Mouse (Mus musculus) liver, embryonic 12.5 days (tissue): ENCODE measurements around the gene Ppp2r5b. TPM values are rescaled to one million over a fixed set of nuclear protein-coding genes. Genes with fewer than 3 reads are reported as not detected.
A peak's percentile ranks its signal among the peaks of the same experiment; 100 is the strongest.

Experiments used
- ATAC-seq: fragments of 200-750 bp; cut with Nextera tagmentation; 2 replicates; pipeline ENCODE4 v1.8.0; 2017; ENCODE audit warnings: moderate number of reproducible peaks, mild to moderate bottlenecking, moderate library complexity
- H3K27ac ChIP-seq: fragments of 300-500 bp; sonication (generic); 2 replicates; pipeline ENCODE4 v1.5.1; 2016; ENCODE audit warnings: mild to moderate bottlenecking
- H3K27me3 ChIP-seq: fragments of 300-500 bp; sonication (generic); replicated peaks from 2 replicates; pipeline ENCODE4 v1.6.1; 2016; ENCODE audit warnings: mild to moderate bottlenecking, moderate library complexity
- H3K36me3 ChIP-seq: fragments of 300-500 bp; sonication (generic); 2 replicates; pipeline ENCODE4 v1.6.1; 2016; ENCODE audit warnings: mild to moderate bottlenecking, moderate library complexity
- H3K4me1 ChIP-seq: fragments of 300-500 bp; sonication (generic); 2 replicates; pipeline ENCODE4 v1.6.1; 2016
- H3K4me2 ChIP-seq: fragments of 300-500 bp; sonication (generic); 2 replicates; pipeline ENCODE4 v1.6.1; 2016; ENCODE audit warnings: mild to moderate bottlenecking, moderate library complexity
- H3K4me3 ChIP-seq: fragments of 300-500 bp; sonication (generic); 2 replicates; pipeline ENCODE4 v1.5.1; 2016; ENCODE audit warnings: mild to moderate bottlenecking, moderate library complexity
- H3K9ac ChIP-seq: fragments of 300-500 bp; sonication (generic); 2 replicates; pipeline ENCODE4 v1.6.1; 2016; ENCODE audit warnings: mild to moderate bottlenecking, moderate library complexity
- H3K9me3 ChIP-seq: fragments of 300-500 bp; sonication (generic); replicated peaks from 2 replicates; pipeline ENCODE4 v1.6.1; 2016; ENCODE audit warnings: mild to moderate bottlenecking, moderate library complexity
- WGBS: fragments of 180-500 bp; shearing (Covaris S2); methylation state at CpG from one replicate; pipeline ENCODE4 v1.1.7; 2016; ENCODE audit not compliant: insufficient replicate concordance; 5-methylcytosine and 5-hydroxymethylcytosine counted together
- polyA plus RNA-seq: library from polyadenylated mRNA; unstranded; fragments of >200 nt; fragmentation: Nextera tagmentation; extraction: Ambion mirVana; gene quantifications from 2 replicates; pipeline ENCODE4 v1.2.1, GENCODE M21; 2016

The Ppp2r5b gene
- polyA plus RNA-seq, 1 experiment from 2014 or later = 6.4 TPM

GRCm38 (mm10) chr19:6276426-6277421, 41.1 kb upstream of the Ppp2r5b start, which contains the start of gene Ehd1:
TSS of gene Ehd1 (plus strand) at chr19:6276725.
- under 1% methylated on average over 106 of the region's 106 CpGs for WGBS
- peak; percentile 90 for ATAC-seq
- no peaks in the 10 kb centered on the region for H3K9me3 ChIP-seq
- H3K36me3 ChIP-seq = peaks cover 31% of the 10 kb centered on the region
- peak within 1 kb of the TSS; percentile 98 for H3K27ac ChIP-seq
- peak within 1 kb of the TSS; percentile 93 for H3K4me2 ChIP-seq
- peaks cover 74% of the 10 kb centered on the region for H3K4me1 ChIP-seq
- peak within 1 kb of the TSS; percentile 89 for H3K4me3 ChIP-seq
- no peaks in the 10 kb centered on the region for H3K27me3 ChIP-seq
- H3K9ac ChIP-seq = peak within 1 kb of the TSS; percentile 92

GRCm38 (mm10) chr19:6275740-6276389, 40.2 kb upstream of the Ppp2r5b start:
- no peak for ATAC-seq
- Histone ChIP-seq H3K9me3 (no peaks in the 10 kb centered on the region), H3K36me3 (peaks cover 22% of the 10 kb centered on the region), H3K4me2 (peak overlapping the region; percentile 93), H3K4me3 (peak overlapping the region; percentile 89), H3K27ac (peak overlapping the region; percentile 98), H3K9ac (peak overlapping the region; percentile 81), H3K4me1 (peaks cover 74% of the 10 kb centered on the region), H3K27me3 (0 out of 2 replicates have a peak, but pooled peaks cover 2% of the 10 kb centered on the region)
- WGBS = 6% methylated on average over 15 of the region's 15 CpGs

GRCm38 (mm10) chr19:6273998-6274608, 38.4 kb upstream of the Ppp2r5b start:
- 86% methylated on average over 13 of the region's 13 CpGs for WGBS
- H3K27ac ChIP-seq = no peak overlapping the region

GRCm38 (mm10) chr19:6273592-6273991, 37.9 kb upstream of the Ppp2r5b start:
- no peak overlapping the region for H3K4me2 ChIP-seq
- 0 out of 2 replicates have a peak, but pooled peaks cover 3% of the 10 kb centered on the region for H3K27me3 ChIP-seq
- H3K9me3 ChIP-seq = no peaks in the 10 kb centered on the region
- no peak for ATAC-seq
- peak overlapping the region; percentile 12; the same call in 1 of the 2 replicates for H3K27ac ChIP-seq
- WGBS = 71% methylated on average over 4 of the region's 4 CpGs
- peaks cover under 1% of the 10 kb centered on the region; the same call in 1 of the 2 replicates for H3K36me3 ChIP-seq
- H3K9ac ChIP-seq = no peak overlapping the region
- H3K4me3 ChIP-seq = no peak overlapping the region
- H3K4me1 ChIP-seq = peaks cover 57% of the 10 kb centered on the region

More at GRCm38 (mm10) chr19:6273998-6274608, 38.4 kb upstream of the Ppp2r5b start:
- Histone ChIP-seq H3K4me2 (no peak overlapping the region), H3K9ac (no peak overlapping the region), H3K4me1 (peaks cover 62% of the 10 kb centered on the region), H3K4me3 (no peak overlapping the region), H3K36me3 (peaks cover 5% of the 10 kb centered on the region), H3K9me3 (no peaks in the 10 kb centered on the region), H3K27me3 (0 out of 2 replicates have a peak, but pooled peaks cover 3% of the 10 kb centered on the region)
- ATAC-seq = no peak

- WGBS = 75% methylated on average over 4 of the region's 4 CpGs
- ATAC-seq = no peak
- Histone ChIP-seq H3K27ac (no peak overlapping the region), H3K4me3 (no peak overlapping the region), H3K27me3 (0 out of 2 replicates have a peak, but pooled peaks cover 3% of the 10 kb centered on the region), H3K9ac (no peak overlapping the region), H3K4me1 (peaks cover 57% of the 10 kb centered on the region), H3K4me2 (no peak overlapping the region), H3K9me3 (no peaks in the 10 kb centered on the region), H3K36me3 (no peaks in the 10 kb centered on the region)
Measured at GRCm38 (mm10) chr19:6272738-6273137, 37.1 kb upstream of the Ppp2r5b start.

GRCm38 (mm10) chr19:6272053-6272452, 36.4 kb upstream of the Ppp2r5b start:
- H3K9ac ChIP-seq = no peak overlapping the region
- ATAC-seq = no peak

GRCm38 (mm10) chr19:6271206-6271605, 35.5 kb upstream of the Ppp2r5b start:
- H3K9ac ChIP-seq = no peak overlapping the region
- no peak overlapping the region for H3K27ac ChIP-seq
- H3K9me3 ChIP-seq = no peaks in the 10 kb centered on the region
- no peak for ATAC-seq
- H3K4me1 ChIP-seq = peaks cover 54% of the 10 kb centered on the region
- H3K27me3 ChIP-seq = 0 out of 2 replicates have a peak, but pooled peaks cover 3% of the 10 kb centered on the region
- H3K4me2 ChIP-seq = no peak overlapping the region
- no peaks in the 10 kb centered on the region for H3K36me3 ChIP-seq
- 66% methylated on average over 8 of the region's 8 CpGs for WGBS
- H3K4me3 ChIP-seq = no peak overlapping the region

More at GRCm38 (mm10) chr19:6272053-6272452, 36.4 kb upstream of the Ppp2r5b start:
- peaks cover 54% of the 10 kb centered on the region for H3K4me1 ChIP-seq
- no peaks in the 10 kb centered on the region for H3K9me3 ChIP-seq
- no peak overlapping the region for H3K4me3 ChIP-seq
- 0 out of 2 replicates have a peak, but pooled peaks cover 3% of the 10 kb centered on the region for H3K27me3 ChIP-seq
- no peak overlapping the region for H3K27ac ChIP-seq
- no peaks in the 10 kb centered on the region for H3K36me3 ChIP-seq
- 68% methylated on average over 7 of the region's 7 CpGs for WGBS
- H3K4me2 ChIP-seq = no peak overlapping the region

GRCm38 (mm10) chr19:6270661-6271060, 35.0 kb upstream of the Ppp2r5b start:
- Histone ChIP-seq H3K4me2 (no peak overlapping the region), H3K36me3 (no peaks in the 10 kb centered on the region), H3K27ac (no peak overlapping the region), H3K4me3 (no peak overlapping the region), H3K27me3 (0 out of 2 replicates have a peak, but pooled peaks cover 3% of the 10 kb centered on the region), H3K9ac (no peak overlapping the region), H3K4me1 (peaks cover 49% of the 10 kb centered on the region), H3K9me3 (no peaks in the 10 kb centered on the region)
- no peak for ATAC-seq
- WGBS = 68% methylated on average over 9 of the region's 9 CpGs

- Histone ChIP-seq H3K27ac (0 out of 2 replicates have a peak overlapping the region, but pooled peaks have one; percentile 17), H3K4me2 (no peak overlapping the region), H3K36me3 (no peaks in the 10 kb centered on the region), H3K4me3 (no peak overlapping the region), H3K27me3 (0 out of 2 replicates have a peak, but pooled peaks cover 3% of the 10 kb centered on the region), H3K9ac (no peak overlapping the region), H3K4me1 (peaks cover 42% of the 10 kb centered on the region), H3K9me3 (no peaks in the 10 kb centered on the region)
- 78% methylated on average over 8 of the region's 8 CpGs for WGBS
- no peak for ATAC-seq
Measured at GRCm38 (mm10) chr19:6269798-6270475, 34.3 kb upstream of the Ppp2r5b start.

GRCm38 (mm10) chr19:6268670-6269132, 33.0 kb upstream of the Ppp2r5b start:
- no peak for ATAC-seq
- H3K27ac ChIP-seq = no peak overlapping the region
- H3K4me3 ChIP-seq = no peak overlapping the region
- H3K4me1 ChIP-seq = peaks cover 35% of the 10 kb centered on the region
- no peak overlapping the region for H3K9ac ChIP-seq
- 70% methylated on average over 7 of the region's 7 CpGs for WGBS
- H3K4me2 ChIP-seq = no peak overlapping the region
- H3K9me3 ChIP-seq = no peaks in the 10 kb centered on the region
- H3K36me3 ChIP-seq = no peaks in the 10 kb centered on the region
- 0 out of 2 replicates have a peak, but pooled peaks cover 3% of the 10 kb centered on the region for H3K27me3 ChIP-seq

GRCm38 (mm10) chr19:6268170-6268528, 32.5 kb upstream of the Ppp2r5b start:
- H3K4me2 ChIP-seq = no peak overlapping the region
- H3K9me3 ChIP-seq = no peaks in the 10 kb centered on the region
- H3K4me3 ChIP-seq = no peak overlapping the region
- WGBS = 13% methylated on average over 8 of the region's 8 CpGs
- 0 out of 2 replicates have a peak, but pooled peaks cover 3% of the 10 kb centered on the region for H3K27me3 ChIP-seq
- H3K4me1 ChIP-seq = peaks cover 32% of the 10 kb centered on the region
- no peak overlapping the region for H3K9ac ChIP-seq
- no peaks in the 10 kb centered on the region for H3K36me3 ChIP-seq
- no peak overlapping the region for H3K27ac ChIP-seq
- ATAC-seq = peak; percentile 50; the same call in 1 of the 2 replicates
